Mouse (Mus musculus) urinary bladder, postnatal 25 days (tissue): ENCODE results near the gene Dvl2.

Source experiments
- DNase-seq: peaks from one replicate; pipeline ENCODE4 v3.0.0; 2022; ENCODE audit warnings: low spot score

Dvl2 gene

DNA sequence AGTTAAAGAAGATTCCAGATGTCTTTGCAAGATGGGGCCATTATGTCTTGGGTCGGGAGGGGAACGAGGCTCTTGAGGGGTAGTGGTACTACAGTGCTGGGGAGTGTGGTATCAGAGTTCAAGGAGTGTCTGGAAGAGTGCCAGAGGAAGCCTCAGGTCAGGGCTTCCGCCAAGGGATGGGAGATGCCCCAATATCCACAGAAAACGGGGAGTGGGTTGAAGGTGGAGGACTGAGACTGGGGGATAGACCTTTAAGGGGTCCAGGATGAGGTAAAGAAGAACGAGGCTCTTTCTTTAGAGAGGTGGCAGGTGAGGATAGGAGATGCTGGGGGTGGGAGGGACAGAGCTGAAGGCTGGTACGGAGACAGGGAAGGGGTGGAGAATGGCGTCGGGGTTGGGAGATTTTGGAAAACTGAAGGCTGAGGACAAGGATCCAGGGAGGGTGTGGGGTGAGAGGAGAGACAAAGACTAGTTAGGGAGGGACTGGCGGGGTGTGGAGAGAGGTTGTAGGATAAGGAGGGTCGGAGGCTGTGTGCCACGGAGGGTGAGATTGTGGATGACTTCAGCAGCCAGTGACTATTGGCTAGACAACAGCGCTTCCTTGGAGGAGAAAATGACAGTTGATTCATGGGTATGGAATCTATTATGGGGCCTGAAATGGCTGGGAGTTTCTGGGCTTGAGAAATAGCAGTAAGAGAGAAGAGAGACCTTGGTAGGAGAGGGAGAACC lies 28.2 kb downstream of the Dvl2 start:
- no peak for DNase-seq

DNA sequence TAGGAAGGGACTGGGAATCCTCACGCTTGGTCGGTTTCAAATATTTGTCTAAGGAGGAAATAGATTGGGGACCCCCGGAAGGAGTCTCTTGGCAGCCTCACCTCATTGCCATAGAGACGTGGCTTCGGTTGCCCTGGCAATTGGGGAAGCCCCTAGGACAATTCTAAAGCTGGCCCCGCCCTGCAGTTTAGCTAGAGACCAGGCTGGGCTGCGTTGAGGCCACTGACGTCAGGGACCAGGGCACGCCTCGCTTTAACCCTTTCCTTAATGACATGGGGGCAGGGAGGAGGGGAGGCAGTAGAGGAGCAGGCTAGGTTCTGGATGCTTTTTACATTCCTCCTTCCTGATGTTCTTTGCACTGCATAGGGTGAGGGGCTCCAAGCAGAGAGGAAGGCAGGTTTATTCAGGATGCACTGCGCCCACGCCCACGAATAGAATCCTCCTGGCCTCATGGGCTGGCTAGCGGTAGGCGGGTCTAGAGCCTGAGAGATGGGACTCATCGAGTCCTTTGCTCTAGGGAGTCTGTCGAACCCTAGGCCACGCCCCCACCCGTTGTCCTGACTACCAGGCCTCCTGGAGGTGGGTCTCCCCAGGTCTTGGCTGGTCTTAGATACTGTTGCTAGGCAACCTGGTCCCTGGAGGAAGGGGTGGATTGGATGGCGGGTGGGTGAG lies 28.9 kb downstream of the Dvl2 start:
- peak; percentile 56 for DNase-seq

DNA sequence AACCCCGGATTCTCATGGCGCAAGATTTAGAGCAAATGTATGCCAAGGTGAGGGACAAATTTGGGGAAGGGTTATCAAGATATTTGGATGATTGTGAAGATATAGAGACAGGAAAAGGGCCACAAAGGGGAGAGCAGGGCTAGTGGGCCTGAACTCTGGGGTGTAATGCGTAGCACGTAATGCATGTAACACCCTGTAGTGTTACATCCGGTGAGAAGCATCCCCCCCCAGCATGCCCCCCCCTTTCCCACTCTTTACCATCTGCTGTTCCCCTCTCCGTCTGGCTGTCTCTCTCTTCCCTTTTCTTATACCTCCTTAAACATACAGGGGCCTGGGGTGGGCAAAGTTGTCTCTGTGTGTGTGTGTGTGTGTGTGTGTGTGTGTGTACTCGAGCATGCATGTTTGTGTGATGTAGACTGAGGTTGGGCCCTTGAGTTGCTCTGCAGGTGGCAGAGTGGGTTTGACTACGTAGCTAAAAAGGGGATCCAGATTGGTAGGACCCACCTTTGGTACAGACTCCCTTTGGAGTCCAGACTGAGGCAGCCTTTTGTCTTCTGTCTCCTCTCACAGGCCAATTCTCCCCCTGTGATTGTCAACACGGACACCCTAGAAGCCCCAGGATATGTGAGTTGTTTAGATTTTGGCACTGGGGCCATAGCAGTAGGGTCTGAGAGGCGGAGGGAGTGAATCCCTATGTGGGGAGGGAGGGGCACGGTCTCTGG lies 29.6 kb downstream of the Dvl2 start:
- DNase-seq: no peak

DNA sequence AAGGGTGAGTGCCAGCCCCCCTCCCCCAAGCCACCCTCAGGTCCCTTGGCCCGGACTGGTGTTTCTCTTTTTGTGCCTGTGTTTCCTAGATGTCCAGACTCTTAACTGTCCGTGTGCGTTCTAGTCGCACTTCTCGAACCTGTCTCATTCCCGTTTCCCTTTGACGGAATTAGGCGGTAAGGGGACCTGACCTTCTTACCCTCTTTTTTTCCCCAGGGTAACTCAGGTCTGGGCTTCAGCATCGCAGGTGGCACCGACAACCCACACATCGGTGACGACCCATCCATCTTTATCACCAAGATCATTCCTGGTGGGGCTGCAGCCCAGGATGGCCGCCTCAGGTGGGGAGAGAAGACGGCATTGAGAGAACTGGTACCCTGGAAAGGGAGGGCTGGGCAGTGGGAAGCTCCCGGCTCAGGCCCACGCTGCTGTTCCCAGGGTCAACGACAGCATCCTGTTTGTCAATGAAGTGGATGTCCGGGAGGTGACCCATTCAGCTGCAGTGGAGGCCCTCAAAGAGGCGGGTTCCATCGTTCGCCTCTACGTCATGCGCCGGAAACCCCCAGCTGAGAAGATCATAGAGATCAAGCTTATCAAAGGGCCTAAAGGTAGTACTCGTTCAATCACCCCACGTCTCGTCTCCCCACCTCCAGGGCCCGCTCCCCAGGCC lies 30.4 kb downstream of the Dvl2 start:
- no peak for DNase-seq

DNA sequence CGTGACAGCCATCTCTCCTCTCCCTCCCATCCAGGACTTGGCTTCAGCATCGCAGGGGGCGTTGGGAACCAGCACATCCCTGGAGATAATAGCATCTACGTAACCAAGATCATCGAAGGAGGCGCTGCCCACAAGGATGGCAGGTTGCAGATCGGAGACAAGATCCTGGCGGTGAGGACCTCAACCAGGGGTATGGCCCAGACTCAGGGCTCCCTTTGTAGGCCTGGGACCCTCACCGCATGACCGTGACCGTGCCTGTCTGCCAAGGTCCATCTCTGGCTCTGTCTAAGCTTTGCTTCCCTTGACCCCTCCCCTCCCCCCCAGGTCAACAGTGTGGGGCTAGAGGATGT lies 30.9 kb downstream of the Dvl2 start:
- DNase-seq: no peak

DNA sequence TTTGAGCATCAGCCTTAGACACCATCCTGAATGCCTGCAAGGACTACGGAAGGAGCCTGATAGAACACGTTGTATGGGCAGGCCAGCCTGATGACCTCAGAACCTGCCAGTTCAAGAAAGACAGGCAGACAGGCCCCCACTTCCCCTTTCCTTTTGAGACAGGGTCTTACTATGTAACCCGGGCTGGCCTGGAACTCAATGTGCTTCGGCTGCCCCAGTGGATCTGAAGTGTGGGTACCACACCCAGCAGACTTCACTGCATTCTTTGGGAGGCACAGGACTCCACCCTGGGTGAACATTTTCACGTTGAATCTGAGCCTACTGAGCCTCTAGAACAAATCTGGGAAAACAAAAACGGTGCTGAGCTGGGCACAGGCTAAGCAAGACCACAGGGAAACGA lies 37.8 kb downstream of the Dvl2 start:
- no peak for DNase-seq

DNA sequence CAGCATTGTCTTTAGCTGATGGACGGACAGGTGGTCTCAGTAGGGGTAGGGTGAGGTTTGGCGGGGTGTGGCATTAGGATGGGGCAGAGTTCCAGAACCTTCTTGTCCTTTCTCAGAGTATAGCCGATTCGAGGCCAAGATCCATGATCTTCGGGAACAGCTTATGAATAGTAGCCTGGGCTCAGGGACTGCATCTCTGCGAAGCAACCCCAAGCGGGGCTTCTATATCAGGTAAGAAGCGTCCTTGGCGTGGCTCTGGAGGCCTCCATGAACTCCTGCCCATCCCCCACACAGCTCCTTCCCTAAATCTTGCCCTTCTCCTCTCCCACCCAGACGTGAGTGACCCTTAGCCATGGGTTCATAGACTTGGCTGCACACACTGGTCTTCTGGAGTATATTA lies 39.2 kb downstream of the Dvl2 start:
- DNase-seq: no peak

DNA sequence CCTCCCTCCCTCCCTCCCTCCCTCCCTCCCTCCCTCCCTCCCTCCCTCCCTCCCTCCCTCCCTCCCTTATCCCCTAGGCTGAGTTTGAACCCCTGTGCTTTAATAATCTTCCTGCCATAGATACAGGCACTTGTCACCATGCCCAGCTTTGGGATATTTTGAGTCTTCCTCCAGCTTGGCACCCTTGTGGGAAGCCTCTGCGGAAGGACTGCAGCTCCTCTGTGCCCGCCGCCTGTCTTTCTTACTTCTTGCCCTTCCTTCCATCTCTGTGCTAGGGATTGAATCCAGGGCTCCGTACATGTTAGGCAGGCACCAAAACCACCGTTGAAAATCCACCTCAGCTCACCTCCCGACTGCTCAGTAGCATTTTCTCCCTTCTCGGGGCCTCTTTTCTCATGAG lies 39.8 kb downstream of the Dvl2 start:
- no peak for DNase-seq

DNA sequence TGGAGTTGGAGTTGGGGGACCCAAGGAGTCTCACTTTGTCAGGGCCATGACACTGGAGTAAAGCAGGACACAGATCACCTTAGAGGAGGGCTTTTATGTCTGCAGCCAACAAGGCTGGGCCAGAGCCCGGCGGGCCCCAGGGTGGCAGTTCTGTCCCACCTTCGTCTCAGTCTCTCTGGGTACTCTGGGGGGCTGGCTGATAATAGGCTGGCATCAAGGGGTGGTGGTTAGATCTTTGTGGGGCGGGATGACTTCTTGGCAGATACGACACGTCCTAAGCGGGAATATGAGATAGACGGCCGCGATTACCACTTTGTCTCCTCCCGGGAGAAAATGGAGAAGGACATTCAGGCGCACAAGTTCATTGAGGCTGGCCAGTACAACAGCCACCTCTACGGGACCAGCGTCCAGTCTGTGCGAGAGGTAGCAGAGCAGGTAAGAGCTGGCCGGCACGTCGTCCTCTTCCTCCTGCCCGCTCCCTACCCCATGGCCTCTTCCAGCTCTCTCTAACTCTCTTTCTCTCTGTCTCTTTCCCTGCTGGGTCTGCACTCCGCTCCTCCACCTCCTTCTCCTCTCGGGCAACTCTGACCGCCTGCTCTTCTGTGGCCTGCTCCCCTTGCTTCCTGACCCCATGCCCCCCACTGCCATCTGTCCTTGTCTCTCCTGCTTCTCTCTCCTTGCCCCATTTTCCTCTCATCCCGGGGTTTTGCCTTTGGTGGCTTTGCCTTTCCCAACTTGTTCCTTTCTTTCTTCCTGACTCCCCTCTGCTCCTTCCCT lies 42.1 kb downstream of the Dvl2 start:
- DNase-seq: no peak

DNA sequence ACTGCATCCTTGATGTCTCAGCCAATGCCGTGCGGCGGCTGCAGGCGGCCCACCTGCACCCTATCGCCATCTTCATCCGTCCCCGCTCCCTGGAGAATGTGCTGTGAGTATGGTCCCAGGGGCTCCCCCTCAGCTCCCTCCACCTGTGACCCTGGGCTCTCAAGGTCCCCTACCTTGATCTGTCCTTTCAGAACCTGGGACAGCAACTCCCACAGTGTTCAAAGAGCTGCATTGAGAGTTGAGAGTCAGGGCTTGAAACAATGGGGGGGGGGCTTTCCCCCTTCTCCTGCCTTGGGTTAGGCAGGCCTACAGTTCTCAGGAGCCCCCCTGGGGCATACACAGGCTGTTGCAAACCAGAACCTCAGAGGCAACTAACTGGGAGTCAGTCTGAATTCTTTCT lies 43.3 kb downstream of the Dvl2 start:
- DNase-seq: no peak

DNA sequence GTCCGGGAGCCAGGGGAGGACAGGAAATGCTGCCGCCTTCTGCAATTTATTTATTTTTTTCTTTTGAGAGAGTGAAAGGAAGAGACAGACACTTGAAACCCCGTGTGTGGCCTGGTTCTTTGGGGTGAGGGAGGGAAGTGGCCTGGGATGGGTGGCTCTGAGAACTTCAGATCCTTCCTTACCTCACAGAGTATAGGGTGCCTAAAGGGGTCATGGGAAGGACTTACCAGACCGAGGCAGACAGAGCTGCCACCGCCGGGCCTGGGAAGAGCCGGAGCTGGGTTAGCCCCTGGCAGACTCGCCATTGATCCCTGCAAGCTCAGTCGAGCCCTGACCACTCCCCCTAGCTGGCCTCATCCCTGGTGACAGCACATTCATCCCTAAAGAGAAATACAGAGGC lies 45.0 kb downstream of the Dvl2 start:
- no peak for DNase-seq

DNA sequence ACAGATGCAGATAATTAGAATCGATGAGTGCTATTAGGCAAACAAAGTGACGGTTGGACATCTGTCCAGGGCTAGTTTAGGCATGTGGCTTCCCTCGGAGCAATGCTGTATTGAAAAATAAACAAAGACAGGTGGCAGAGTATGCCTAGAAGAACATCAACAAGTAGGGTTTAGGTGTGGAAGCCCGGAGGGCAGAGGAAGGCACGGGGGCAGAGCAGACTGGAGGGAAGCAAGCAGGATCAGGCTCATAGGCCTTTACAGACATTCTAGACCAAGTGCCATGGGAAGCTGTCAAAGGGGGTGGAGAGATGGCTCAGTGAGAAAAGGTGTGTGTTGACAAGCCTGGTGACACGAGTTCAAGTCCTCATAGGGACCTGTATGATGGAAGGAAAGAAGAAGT lies 49.0 kb downstream of the Dvl2 start:
- DNase-seq: no peak

DNA sequence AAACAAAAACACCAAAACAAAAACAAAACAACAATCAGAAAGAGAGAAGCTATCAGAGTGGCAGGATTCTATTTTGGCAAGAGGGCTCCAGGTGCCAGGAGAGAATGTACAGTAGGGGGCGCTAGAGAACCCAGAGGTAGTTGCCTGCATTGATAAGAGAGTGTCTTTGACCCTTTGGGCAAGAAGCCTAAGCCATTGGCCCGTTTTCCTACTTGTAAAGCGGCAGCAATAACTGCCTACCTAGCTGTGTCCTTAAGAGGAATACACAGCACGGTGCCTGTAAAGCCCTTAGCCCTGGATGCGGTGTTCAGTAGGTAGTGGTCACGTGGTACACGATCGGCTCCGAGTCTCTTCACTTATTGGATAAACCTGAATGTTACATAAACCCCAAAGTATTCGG lies 49.4 kb downstream of the Dvl2 start:
- DNase-seq: no peak

DNA sequence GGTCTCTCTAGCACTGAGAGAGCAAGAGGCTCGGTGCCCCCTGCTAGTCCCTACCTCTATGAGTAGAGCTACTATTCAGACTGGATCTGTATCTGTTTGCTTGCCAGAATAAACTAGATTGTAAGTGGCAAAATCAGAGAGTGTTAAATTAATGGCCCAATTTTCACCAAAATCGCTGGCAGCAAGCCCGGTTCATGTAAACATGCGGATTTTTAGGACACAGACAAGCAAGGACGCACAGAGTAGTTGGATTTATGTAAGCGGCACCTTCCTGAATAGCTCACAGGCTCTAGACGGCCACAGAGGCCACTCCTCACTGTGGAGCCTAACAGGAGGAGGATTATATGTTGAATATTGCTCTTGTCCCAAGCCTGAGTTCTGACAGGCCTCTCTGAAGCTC lies 52.8 kb downstream of the Dvl2 start:
- DNase-seq: no peak

DNA sequence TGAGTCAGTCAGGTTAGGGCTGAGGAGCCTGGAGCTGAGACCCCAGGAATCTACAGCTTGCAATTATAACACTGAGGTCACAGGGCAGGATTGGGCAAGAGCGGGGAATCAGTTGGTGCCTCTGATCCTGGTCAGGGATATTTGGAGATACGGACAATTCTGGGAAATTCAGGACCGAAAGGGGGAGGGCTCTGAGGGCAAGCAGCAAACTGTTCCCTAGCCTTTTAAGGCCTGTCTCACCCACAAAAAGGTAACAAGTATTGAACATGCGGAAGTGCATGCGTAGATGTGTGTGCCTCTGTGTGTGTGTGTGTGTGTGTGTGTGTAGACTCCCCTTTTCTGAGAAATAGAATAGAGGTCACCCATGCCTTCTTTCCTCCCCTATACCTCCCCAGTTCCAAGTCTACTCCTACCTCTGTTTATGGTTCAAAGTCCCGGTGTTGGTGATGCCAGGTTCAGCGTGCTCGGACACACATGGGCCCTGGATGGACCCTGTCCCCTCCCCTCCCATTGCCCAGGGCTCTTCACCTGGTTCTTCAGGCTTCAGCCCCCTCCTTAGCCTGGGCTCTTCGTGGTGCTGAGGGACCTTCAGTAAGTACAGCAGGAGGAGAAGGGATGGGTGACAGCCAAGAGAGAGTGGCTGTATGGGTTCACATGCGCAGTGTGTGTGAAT lies 53.6 kb downstream of the Dvl2 start, which contains the start of gene Asgr1:
TSS of gene Asgr1 (plus strand) at position 188 of the 673 bp plus-strand sequence.
- no peak for DNase-seq

DNA sequence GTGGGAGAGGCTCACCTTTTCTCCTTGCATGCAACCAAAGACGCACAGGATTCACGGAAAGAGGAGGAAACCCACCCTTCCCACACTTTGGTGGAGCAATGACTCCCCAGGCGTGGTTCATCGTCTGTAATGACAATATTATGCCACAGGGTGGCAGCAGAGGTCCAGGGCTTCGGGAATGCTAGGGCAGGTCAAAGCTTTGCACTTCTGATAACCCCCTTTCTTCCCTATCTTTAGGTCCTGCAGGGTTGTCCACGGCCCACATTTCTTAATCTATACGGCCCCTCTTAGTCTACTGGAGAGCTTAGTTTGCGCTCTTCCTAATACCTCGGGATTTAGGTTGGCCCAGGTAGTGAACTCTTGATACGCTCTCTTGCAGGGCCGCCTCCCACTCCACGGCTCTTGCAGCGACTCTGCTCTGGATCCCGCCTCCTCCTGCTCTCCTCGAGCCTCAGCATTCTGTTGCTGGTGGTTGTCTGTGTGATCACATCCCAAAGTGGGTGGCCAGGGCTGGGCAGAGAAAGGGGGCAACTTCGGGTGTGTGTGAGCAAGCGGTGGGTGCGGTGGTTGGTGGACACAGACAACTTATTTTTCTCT lies 55.3 kb downstream of the Dvl2 start:
- DNase-seq: peak; percentile 78

DNA sequence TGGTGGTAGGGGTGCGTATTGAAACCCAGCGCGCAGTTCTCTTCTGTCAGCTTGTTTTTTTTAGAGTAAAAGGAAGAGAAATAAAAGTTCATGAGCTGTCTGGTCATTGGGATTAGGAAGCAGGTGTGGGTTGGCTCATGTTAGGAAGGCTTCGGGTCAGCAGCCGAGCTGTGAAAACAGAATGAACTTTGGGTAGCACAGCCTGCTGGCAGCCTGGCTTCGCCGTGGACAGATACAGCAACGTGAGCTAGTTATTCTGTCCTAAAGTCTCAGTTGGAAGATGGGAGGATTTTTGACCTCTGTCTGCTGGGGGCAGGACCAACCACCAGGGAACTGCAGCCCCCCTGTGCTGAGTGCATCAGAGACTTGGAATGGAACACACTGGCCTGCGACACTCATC lies 57.4 kb downstream of the Dvl2 start:
- DNase-seq: no peak

DNA sequence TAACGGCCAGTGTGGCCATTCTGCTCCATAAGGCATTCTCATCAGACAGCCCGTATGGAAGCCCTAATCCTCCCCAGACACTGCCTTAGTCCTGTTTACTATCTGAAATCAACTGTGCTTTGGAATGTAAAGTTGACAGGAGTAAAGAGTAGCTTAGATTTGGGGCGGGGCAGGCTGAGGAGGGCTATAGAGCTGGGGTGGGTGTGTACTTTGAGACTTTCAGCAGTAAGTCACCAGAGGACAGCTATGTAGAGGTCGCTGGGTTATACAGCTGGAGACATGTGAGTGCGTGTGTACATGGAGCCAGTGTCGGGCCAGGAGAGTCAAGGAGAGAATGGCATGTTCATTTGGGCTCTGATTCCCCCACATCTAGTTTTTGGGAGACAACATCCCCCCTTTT lies 59.5 kb downstream of the Dvl2 start:
- DNase-seq: no peak
